Comparison of ENCODE assay signal across 31 mouse cellular contexts in genomic region chr5:42116586-42117346, GRCm38 (mm10). TPM values are rescaled to one million over a fixed set of nuclear protein-coding genes. Genes with fewer than 3 reads are reported as not detected.
DNase-seq lines count a peak whose midpoint lies in the region; ATAC-seq and TF ChIP-seq lines count a peak whose summit lies in the region.
"Had no signal": no experiment of that assay in that cellular context is flagged by ENCODE, and none has a peak within 500 bp of the region (broad histone marks: within the 10 kb centered on the region; RNA-seq: fewer than 3 reads in every experiment).

No protein-coding gene starts in this region.

- H3K27ac ChIP-seq in kidney, adult 2 months (ENCODE audit: insufficient read depth, low read depth, low read length), result peak overlapping the region; percentile 99
- 0 out of 2 replicates have a peak overlapping the region, but pooled peaks have one; percentile 42 for H3K27ac ChIP-seq in kidney, postnatal 0 days
- peak overlapping the region; percentile 67 for H3K27ac ChIP-seq in limb, embryonic 12.5 days
- H3K27ac ChIP-seq: forebrain, embryonic 10.5 days; gastrocnemius, adult 2 months; hindbrain, embryonic 14.5 days; intestine, embryonic 15.5 days; layer of hippocampus, adult 2 months; liver, embryonic 13.5 days; midbrain, embryonic 15.5 days; stomach, embryonic 15.5 days had no signal

- no peaks in the 10 kb centered on the region for H3K36me3 ChIP-seq in kidney, adult 2 months (ENCODE audit: control insufficient read depth, insufficient read depth, low read length)
- H3K36me3 ChIP-seq in kidney, postnatal 0 days (ENCODE audit: insufficient read depth, low read length), result no peaks in the 10 kb centered on the region
- no peaks in the 10 kb centered on the region for H3K36me3 ChIP-seq in limb, embryonic 12.5 days
- H3K36me3 ChIP-seq: forebrain, embryonic 10.5 days; intestine, embryonic 15.5 days; liver, embryonic 13.5 days; midbrain, embryonic 15.5 days; stomach, embryonic 15.5 days had no signal

- H3K4me3 ChIP-seq in kidney, adult 2 months (ENCODE audit: insufficient read depth, low read depth, low read length), result no peak overlapping the region
- no peak overlapping the region for H3K4me3 ChIP-seq in kidney, postnatal 0 days (replicated peaks; ENCODE audit: low read depth, low read length)
- no peak overlapping the region for H3K4me3 ChIP-seq in limb, embryonic 12.5 days (replicated peaks)
- H3K4me3 ChIP-seq: forebrain, embryonic 10.5 days; gastrocnemius, adult 2 months; intestine, embryonic 15.5 days; layer of hippocampus, adult 2 months; liver, embryonic 13.5 days; megakaryocyte, embryonic 14.5 days; midbrain, embryonic 15.5 days; myocyte; stomach, embryonic 15.5 days had no signal

- H3K27me3 ChIP-seq in kidney, adult 2 months (replicated peaks; ENCODE audit: control insufficient read depth, insufficient read depth, low read length), result no peaks in the 10 kb centered on the region
- H3K27me3 ChIP-seq in kidney, postnatal 0 days (ENCODE audit: insufficient read depth, low read length), result no peaks in the 10 kb centered on the region
- no peaks in the 10 kb centered on the region for H3K27me3 ChIP-seq in limb, embryonic 12.5 days
- H3K27me3 ChIP-seq: intestine, embryonic 15.5 days; liver, embryonic 13.5 days; megakaryocyte, embryonic 14.5 days; midbrain, embryonic 15.5 days; stomach, embryonic 15.5 days had no signal

- WGBS in kidney, adult 2 months, result 26% methylated on average over 5 of the region's 5 CpGs
- WGBS in kidney, postnatal 0 days, result 27% methylated on average over 5 of the region's 5 CpGs
- 36% methylated on average over 5 of the region's 5 CpGs for WGBS in limb, embryonic 12.5 days

- H3K4me2 ChIP-seq in kidney, postnatal 0 days (ENCODE audit: low read length), result no peak overlapping the region
- H3K4me2 ChIP-seq in limb, embryonic 12.5 days, result no peak overlapping the region
- H3K4me2 ChIP-seq: hindbrain, embryonic 14.5 days; intestine, embryonic 15.5 days; liver, embryonic 13.5 days; lung, embryonic 14.5 days; midbrain, embryonic 15.5 days; stomach, embryonic 15.5 days had no signal

- H3K4me1 ChIP-seq in kidney, adult 2 months (ENCODE audit: control insufficient read depth, insufficient read depth, low read length), result peaks cover 10% of the 10 kb centered on the region
- no peaks in the 10 kb centered on the region for H3K4me1 ChIP-seq in kidney, postnatal 0 days (replicated peaks; ENCODE audit: insufficient read depth, low read length)
- H3K4me1 ChIP-seq in limb, embryonic 12.5 days (replicated peaks), result peaks cover 13% of the 10 kb centered on the region
- H3K4me1 ChIP-seq: forebrain, embryonic 10.5 days; intestine, embryonic 15.5 days; liver, embryonic 13.5 days; megakaryocyte, embryonic 14.5 days; midbrain, embryonic 15.5 days; stomach, embryonic 15.5 days had no signal

- ATAC-seq in kidney, postnatal 0 days (replicated peaks; ENCODE audit: low FRiP score, low read depth), result peak; percentile 75; the same call in 1 of the 2 replicates
- peak; percentile 93 for ATAC-seq in limb, embryonic 12.5 days (ENCODE audit: insufficient number of reproducible peaks, insufficient read depth, low FRiP score, low TSS enrichment, low read depth)
- ATAC-seq: forebrain, postnatal 0 days; intestine, embryonic 15.5 days; midbrain, embryonic 15.5 days had no signal

- TF ChIP-seq POLR2A in kidney, adult 2 months (IDR thresholded peaks at IDR 0.05; ENCODE audit: low read depth, low read length), result no peak

- TF ChIP-seq CTCF in kidney, adult 2 months (conservative IDR thresholded peaks at IDR 0.05; ENCODE audit: insufficient read depth, insufficient read length, low read depth, low read length), result no peak
- TF ChIP-seq CTCF in kidney, postnatal 0 days (IDR thresholded peaks at IDR 0.05; ENCODE audit: low read depth), result no peak

- peak; percentile 26 for DNase-seq in forelimb bud, embryonic 11.5 days (ENCODE audit: low read depth, low spot score)
- peak; percentile 76 for DNase-seq in kidney, adult 2 months
- peak; percentile 66 for DNase-seq in kidney, postnatal 0 days (ENCODE audit: low spot score)
- DNase-seq in frontal cortex, postnatal 25 days (ENCODE audit: low spot score in 2 of 2), result no peak
- DNase-seq in layer of hippocampus, postnatal 25 days (ENCODE audit: extremely low spot score in 1 of 2, low spot score in 1 of 2), result no peak
- no peak for DNase-seq in left cerebral cortex, adult 8-10 months (ENCODE audit: low spot score in 2 of 2)
- DNase-seq in adrenal gland, postnatal 14 days, result no peak
- DNase-seq: adrenal gland, adult 2 months; cerebellum, adult 11-12 months; cerebellum, postnatal 14 days; forebrain, postnatal 0 days; gastrocnemius, adult 2 months; layer of hippocampus, postnatal 36 days; liver, embryonic 13.5 days; lung, embryonic 14.5 days; right cerebral cortex, adult 18-20 months; right cerebral cortex, postnatal 4 days; thymus, adult 18-20 months; thymus, postnatal 36 days had no signal

- no peak overlapping the region for H3K9ac ChIP-seq in kidney, postnatal 0 days (ENCODE audit: low read depth, low read length)
- no peak overlapping the region for H3K9ac ChIP-seq in limb, embryonic 12.5 days (replicated peaks)
- H3K9ac ChIP-seq: forebrain, postnatal 0 days; hindbrain, embryonic 14.5 days; intestine, embryonic 15.5 days; liver, embryonic 13.5 days; lung, embryonic 14.5 days; midbrain, embryonic 15.5 days; stomach, embryonic 15.5 days had no signal

- no peaks in the 10 kb centered on the region for H3K9me3 ChIP-seq in kidney, postnatal 0 days (replicated peaks; ENCODE audit: low read length)
- no peaks in the 10 kb centered on the region for H3K9me3 ChIP-seq in limb, embryonic 12.5 days
- H3K9me3 ChIP-seq: forebrain, embryonic 10.5 days; intestine, embryonic 15.5 days; midbrain, embryonic 15.5 days; stomach, embryonic 15.5 days had no signal

RNA-seq across cellular contexts. Expression of gene Gm16223, which starts 49.0 kb away (rescaled TPM):
- polyA plus RNA-seq in kidney, adult 2 months (2012; rRNA removed), result not detected in 2 replicates
- not detected in 2 replicates for polyA plus RNA-seq in kidney, postnatal 0 days (2015; fragmentation: Nextera tagmentation; extraction: Ambion mirVana)
- not detected in 2 replicates for polyA plus RNA-seq in limb, embryonic 12.5 days (2016; fragmentation: Nextera tagmentation; extraction: Ambion mirVana)
- not detected for total RNA-seq in layer of hippocampus, postnatal 25 days (2021)
- total RNA-seq in left cerebral cortex, adult 8-10 months (2022), result under 1 TPM in 3 of 4 experiments, not detected in 1; 0.13 to 0.21 (median 0.15) TPM
- total RNA-seq in adrenal gland, postnatal 14 days (2021), result 0.11 TPM in 1 of 2 replicates, not detected in the other
- total RNA-seq: forebrain, postnatal 0 days; gastrocnemius, adult 2 months; layer of hippocampus, postnatal 36 days; left cerebral cortex, postnatal 14 days had no signal
- polyA plus RNA-seq: adrenal gland, adult 2 months; embryonic facial prominence, embryonic 11.5 days; forebrain, embryonic 10.5 days; forebrain, postnatal 0 days; heart, embryonic 14.5 days; intestine, embryonic 15.5 days; liver, embryonic 13.5 days; lung, embryonic 14.5 days; midbrain, embryonic 15.5 days; stomach, embryonic 15.5 days had no signal

Comparison
In these comparisons a context has a peak if more than half of its experiments do, and no peak if none do; other contexts are left out.
1. DNase-seq: peak in forelimb bud, embryonic 11.5 days (single experiment), kidney, adult 2 months (single experiment) and kidney, postnatal 0 days (single experiment); none in frontal cortex, postnatal 25 days (0 of 2), layer of hippocampus, postnatal 25 days (0 of 2), left cerebral cortex, adult 8-10 months (0 of 2) and adrenal gland, postnatal 14 days (single experiment).
2. H3K27ac ChIP-seq: peak in every context shown above with its lines; median percentile 99 in kidney, adult 2 months; 67 in limb, embryonic 12.5 days; 42 in kidney, postnatal 0 days.